ENCODE assay signal across 8 mouse cellular contexts in genomic region chr17:34604061-34604508, GRCm38 (mm10). TPM values are rescaled to one million over a fixed set of nuclear protein-coding genes. Genes with fewer than 3 reads are reported as not detected.
A peak's percentile ranks its signal among the peaks of the same experiment; 100 is the strongest.
DNase-seq lines count a peak whose midpoint lies in the region; ATAC-seq lines count a peak whose summit lies in the region.

TSS of gene Agpat1 (plus strand) at chr17:34604262.

- peaks cover 22% of the 10 kb centered on the region for H3K36me3 ChIP-seq in forebrain, embryonic 12.5 days (replicated peaks)
- peaks cover 11% of the 10 kb centered on the region for H3K36me3 ChIP-seq in heart, embryonic 16.5 days (ENCODE audit: control insufficient read depth, insufficient read depth)
- peaks cover 32% of the 10 kb centered on the region for H3K36me3 ChIP-seq in liver, embryonic 13.5 days
- H3K36me3 ChIP-seq in stomach, embryonic 14.5 days (ENCODE audit: control insufficient read depth, insufficient read depth, low read length), result peaks cover 9% of the 10 kb centered on the region; the same call in 1 of the 2 replicates

- H3K27me3 ChIP-seq in forebrain, embryonic 12.5 days, result no peaks in the 10 kb centered on the region
- no peaks in the 10 kb centered on the region for H3K27me3 ChIP-seq in heart, embryonic 16.5 days (ENCODE audit: control insufficient read depth, insufficient read depth, low read length)
- H3K27me3 ChIP-seq in liver, embryonic 13.5 days, result no peaks in the 10 kb centered on the region
- no peaks in the 10 kb centered on the region for H3K27me3 ChIP-seq in stomach, embryonic 14.5 days (ENCODE audit: control insufficient read depth, insufficient read depth, low read length)

- peak within 1 kb of the TSS; percentile 92 for H3K27ac ChIP-seq in forebrain, embryonic 12.5 days
- H3K27ac ChIP-seq in heart, embryonic 16.5 days (ENCODE audit: low read length), result peak within 1 kb of the TSS; percentile 96
- peak within 1 kb of the TSS; percentile 89 for H3K27ac ChIP-seq in liver, embryonic 13.5 days
- H3K27ac ChIP-seq in stomach, embryonic 14.5 days (ENCODE audit: low read length), result peak within 1 kb of the TSS; percentile 93

- ATAC-seq in CD4-positive, CD25-positive, alpha-beta regulatory T cell, adult 4 months, result peak; percentile 73
- peak; percentile 85 for ATAC-seq in forebrain, embryonic 12.5 days (ENCODE audit: low FRiP score)
- ATAC-seq in heart, embryonic 16.5 days (replicated peaks; ENCODE audit: extremely low read depth, insufficient read depth, low FRiP score), result peak; percentile 85
- ATAC-seq in liver, embryonic 13.5 days (ENCODE audit: low read depth), result peak; percentile 80
- ATAC-seq in stomach, embryonic 14.5 days (ENCODE audit: insufficient number of reproducible peaks, insufficient read depth, low FRiP score, low read depth), result peak; percentile 89

- peak within 1 kb of the TSS; percentile 99 for H3K9ac ChIP-seq in forebrain, embryonic 12.5 days
- H3K9ac ChIP-seq in heart, embryonic 16.5 days (ENCODE audit: low read length), result peak within 1 kb of the TSS; percentile 93
- H3K9ac ChIP-seq in liver, embryonic 13.5 days, result peak within 1 kb of the TSS; percentile 97
- peak within 1 kb of the TSS; percentile 84 for H3K9ac ChIP-seq in stomach, embryonic 14.5 days (replicated peaks; ENCODE audit: low read depth, low read length)

- peak; percentile 99 for DNase-seq in c-Kit-positive CD71-negative TER-119-negative erythroid progenitor cells, embryonic 14.5 days (ENCODE audit: low read depth)
- peak; percentile 99 to 100 for DNase-seq in kidney, postnatal 25 days
- DNase-seq in liver, embryonic 13.5 days, result peak; percentile 97
- peak; percentile 98 for DNase-seq in natural killer cell, adult 2 months (ENCODE audit: low spot score in 2 of 2)

- peak within 1 kb of the TSS; percentile 96 for H3K4me2 ChIP-seq in forebrain, embryonic 12.5 days
- H3K4me2 ChIP-seq in heart, embryonic 16.5 days (ENCODE audit: low read depth, low read length), result peak within 1 kb of the TSS; percentile 96
- H3K4me2 ChIP-seq in liver, embryonic 13.5 days, result peak within 1 kb of the TSS; percentile 93
- H3K4me2 ChIP-seq in stomach, embryonic 14.5 days (replicated peaks; ENCODE audit: low read depth, low read length), result peak within 1 kb of the TSS; percentile 95

- 0% methylated on average over 35 of the region's 35 CpGs for WGBS in forebrain, embryonic 12.5 days
- under 1% methylated on average over 34 of the region's 35 CpGs for WGBS in heart, embryonic 16.5 days
- WGBS in liver, embryonic 13.5 days (ENCODE audit: insufficient replicate concordance), result under 1% methylated on average over 35 of the region's 35 CpGs
- under 1% methylated on average over 33 of the region's 35 CpGs for WGBS in stomach, embryonic 14.5 days

- H3K4me1 ChIP-seq in forebrain, embryonic 12.5 days, result peaks cover 42% of the 10 kb centered on the region
- H3K4me1 ChIP-seq in heart, embryonic 16.5 days (ENCODE audit: control insufficient read depth, insufficient read depth, low read length), result peaks cover 46% of the 10 kb centered on the region
- peaks cover 68% of the 10 kb centered on the region for H3K4me1 ChIP-seq in liver, embryonic 13.5 days (replicated peaks)
- peaks cover 27% of the 10 kb centered on the region for H3K4me1 ChIP-seq in stomach, embryonic 14.5 days (ENCODE audit: control insufficient read depth, insufficient read depth, low read length)

- peak within 1 kb of the TSS; percentile 97 for H3K4me3 ChIP-seq in forebrain, embryonic 12.5 days (replicated peaks)
- H3K4me3 ChIP-seq in heart, embryonic 16.5 days (ENCODE audit: low read length), result peak within 1 kb of the TSS; percentile 83
- H3K4me3 ChIP-seq in liver, embryonic 13.5 days (replicated peaks), result peak within 1 kb of the TSS; percentile 95
- peak within 1 kb of the TSS; percentile 76 for H3K4me3 ChIP-seq in stomach, embryonic 14.5 days (ENCODE audit: low read depth, low read length)

- no peaks in the 10 kb centered on the region for H3K9me3 ChIP-seq in forebrain, embryonic 12.5 days
- H3K9me3 ChIP-seq in heart, embryonic 16.5 days (replicated peaks; ENCODE audit: control insufficient read depth, low read length), result no peaks in the 10 kb centered on the region
- no peaks in the 10 kb centered on the region for H3K9me3 ChIP-seq in liver, embryonic 13.5 days (replicated peaks)
- H3K9me3 ChIP-seq in stomach, embryonic 14.5 days (ENCODE audit: control insufficient read depth, low read depth, low read length), result no peaks in the 10 kb centered on the region

RNA-seq across cellular contexts. Expression of gene Agpat1, which starts in this region (rescaled TPM):
- 10 to 100 TPM; 16.9 to 19.2 TPM for polyA plus RNA-seq in CD4-positive, CD25-positive, alpha-beta regulatory T cell, adult 4 months (2017; shearing (Covaris generic))
- 70.5 and 73.9 TPM in 2 replicates for polyA plus RNA-seq in forebrain, embryonic 12.5 days (2016; fragmentation: Nextera tagmentation; extraction: Ambion mirVana)
- polyA plus RNA-seq in heart, embryonic 16.5 days (2015; fragmentation: Nextera tagmentation; extraction: Ambion mirVana), result 47.9 and 53.5 TPM in 2 replicates
- 24.9 and 27.0 TPM in 2 replicates for polyA plus RNA-seq in liver, embryonic 13.5 days (2015; fragmentation: Nextera tagmentation; extraction: Ambion mirVana)
- 53.1 and 53.9 TPM in 2 replicates for polyA plus RNA-seq in stomach, embryonic 14.5 days (2014; fragmentation: Nextera tagmentation; extraction: Ambion mirVana)

Comparison
In these comparisons a context has a peak if more than half of its experiments do, and no peak if none do; other contexts are left out.
1. Peak in every context shown above with its lines: DNase-seq, ATAC-seq, H3K4me3 ChIP-seq and H3K27ac ChIP-seq.